In the genomic region with DNA sequence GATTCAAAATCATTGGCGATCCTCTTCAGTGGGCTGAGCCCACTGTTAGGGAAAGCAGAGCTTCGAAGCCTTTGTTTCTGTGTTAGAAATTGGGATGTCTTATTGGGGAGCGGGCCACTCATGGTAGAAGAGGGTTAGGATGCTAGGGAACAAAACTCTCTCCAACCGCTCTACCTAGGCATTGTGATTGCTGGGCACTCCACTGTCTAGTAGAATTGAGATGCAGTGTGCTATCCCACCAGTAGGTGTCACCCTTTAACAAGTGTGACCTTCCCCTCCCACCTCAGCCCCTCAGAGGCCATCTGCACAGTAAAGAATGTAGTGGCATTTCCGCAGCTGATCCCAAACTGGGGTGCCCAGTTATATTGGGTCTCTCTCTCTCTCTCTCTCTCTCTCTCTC, we compare ENCODE assay signal across 8 mouse cellular contexts. TPM values are rescaled to one million over a fixed set of nuclear protein-coding genes. Genes with fewer than 3 reads are reported as not detected.
DNase-seq lines count a peak whose midpoint lies in the region; ATAC-seq lines count a peak whose summit lies in the region.

No protein-coding gene starts in this region.

- peak; percentile 93 for DNase-seq in ZHBTc4 (ENCODE audit: low read depth, low spot score)
- DNase-seq in gastrocnemius, postnatal 10 days = peak; percentile 81
- peak; percentile 42 to 88 for DNase-seq in left cerebral cortex, adult 9 months (ENCODE audit: low spot score in 2 of 2)
- DNase-seq in right cerebral cortex, postnatal 25 days = peak; percentile 68
- DNase-seq in urinary bladder, postnatal 36 days (ENCODE audit: low spot score in 2 of 2) = peak; percentile 65 to 74

- peak; percentile 89 for ATAC-seq in common myeloid progenitor, adult 5-6 weeks (replicated peaks; ENCODE audit: low read depth, poor library complexity, severe bottlenecking)
- ATAC-seq in inflammation-experienced regulatory T-cells, adult 6 months = peak; percentile 94
- ATAC-seq in megakaryocyte progenitor cell, adult 5-6 weeks (replicated peaks; ENCODE audit: poor library complexity) = peak; percentile 93

RNA-seq across cellular contexts. Expression of a gene that starts 52.2 kb away (rescaled TPM):
- not detected in 2 replicates for total RNA-seq in common myeloid progenitor, adult 5-6 weeks (2017)
- under 1 TPM in 1 of 2 experiments, not detected in 1; 0.09 TPM for total RNA-seq in gastrocnemius, postnatal 10 days (2021)
- not detected for polyA plus RNA-seq in inflammation-experienced regulatory T-cells, adult 6 months (2017; shearing (Covaris generic))
- total RNA-seq in megakaryocyte progenitor cell, adult 5-6 weeks (2015) = not detected in 2 replicates
- total RNA-seq in megakaryocyte progenitor cell, adult 5-6 weeks (2017) = not detected in 2 replicates

Comparison
In these comparisons a context has a peak if more than half of its experiments do, and no peak if none do; other contexts are left out.
1. Peak in every context shown above with its lines: DNase-seq and ATAC-seq.